Mouse (Mus musculus): Measurements from ENCODE around the gene Zfp715.
A peak's percentile ranks its signal among the peaks of the same experiment; 100 is the strongest.
"Not testable (repeated sequence)": the region's sequence is repeated elsewhere in the genome, so short reads cannot be mapped to it uniquely, and the experiment has no call there.

The Zfp715 gene

GRCm38 (mm10) chr7:43313013-43313428 lies at the start of gene Zfp715:
TSS of gene Zfp715 (minus strand) at chr7:43313294.
- peak; percentile 89 to 95 for DNase-seq (ENCODE audit: low spot score in 2 of 2)

- no peak for DNase-seq (ENCODE audit: low spot score in 2 of 2)
These were observed 48.9 kb upstream of the Zfp715 start for GRCm38 (mm10) chr7:43362021-43362420.

GRCm38 (mm10) chr7:43361442-43361841 lies 48.3 kb upstream of the Zfp715 start:
- DNase-seq (ENCODE audit: low spot score in 2 of 2): no peak

- DNase-seq (ENCODE audit: low spot score in 2 of 2): no peak
These were observed 45.5 kb upstream of the Zfp715 start for GRCm38 (mm10) chr7:43358556-43358955.

- DNase-seq (ENCODE audit: low spot score in 2 of 2): no peak
These were observed 42.1 kb upstream of the Zfp715 start for GRCm38 (mm10) chr7:43354893-43355835.

GRCm38 (mm10) chr7:43353758-43354157 lies 40.7 kb upstream of the Zfp715 start:
- no peak for DNase-seq (ENCODE audit: low spot score in 2 of 2)

GRCm38 (mm10) chr7:43353118-43353517 lies 40.0 kb upstream of the Zfp715 start:
- DNase-seq (ENCODE audit: low spot score in 2 of 2): no peak

GRCm38 (mm10) chr7:43351154-43351553 lies 38.1 kb upstream of the Zfp715 start, which contains the start of gene Siglecf:
TSS of gene Siglecf (plus strand) at chr7:43351341.
- DNase-seq (ENCODE audit: low spot score in 2 of 2): no peak

- not testable (repeated sequence) for DNase-seq (ENCODE audit: low spot score in 2 of 2)
These were observed 36.5 kb upstream of the Zfp715 start for GRCm38 (mm10) chr7:43349623-43350022.

- DNase-seq (ENCODE audit: low spot score in 2 of 2): no peak
These were observed 33.5 kb upstream of the Zfp715 start for GRCm38 (mm10) chr7:43346571-43346970.

GRCm38 (mm10) chr7:43346148-43346547 lies 33.1 kb upstream of the Zfp715 start:
- DNase-seq (ENCODE audit: low spot score in 2 of 2): no peak

GRCm38 (mm10) chr7:43344491-43344890 lies 31.4 kb upstream of the Zfp715 start:
- no peak for DNase-seq (ENCODE audit: low spot score in 2 of 2)

GRCm38 (mm10) chr7:43344020-43344419 lies 30.9 kb upstream of the Zfp715 start:
- DNase-seq (ENCODE audit: low spot score in 2 of 2): no peak

GRCm38 (mm10) chr7:43343191-43343590 lies 30.1 kb upstream of the Zfp715 start:
- DNase-seq (ENCODE audit: low spot score in 2 of 2): no peak

GRCm38 (mm10) chr7:43340771-43341170 lies 27.7 kb upstream of the Zfp715 start:
- DNase-seq (ENCODE audit: low spot score in 2 of 2): no peak

GRCm38 (mm10) chr7:43333899-43334298 lies 20.8 kb upstream of the Zfp715 start:
- no peak for DNase-seq (ENCODE audit: low spot score in 2 of 2)

- peak in 1 of 2 experiments; percentile 1 for DNase-seq (ENCODE audit: low spot score in 2 of 2)
These were observed 20.1 kb upstream of the Zfp715 start for GRCm38 (mm10) chr7:43333203-43333602.

- DNase-seq (ENCODE audit: low spot score in 2 of 2): no peak
These were observed 15.0 kb upstream of the Zfp715 start for GRCm38 (mm10) chr7:43328101-43328500.

GRCm38 (mm10) chr7:43326223-43326780 lies 13.2 kb upstream of the Zfp715 start:
- no peak for DNase-seq (ENCODE audit: low spot score in 2 of 2)

GRCm38 (mm10) chr7:43312386-43313012 lies 595 bp downstream of the Zfp715 start:
- DNase-seq (ENCODE audit: low spot score in 2 of 2): no peak

GRCm38 (mm10) chr7:43311632-43312031 lies 1.5 kb downstream of the Zfp715 start:
- no peak for DNase-seq (ENCODE audit: low spot score in 2 of 2)

GRCm38 (mm10) chr7:43309069-43309468 lies 4.0 kb downstream of the Zfp715 start:
- DNase-seq (ENCODE audit: low spot score in 2 of 2): no peak
